Mouse (Mus musculus): ENCODE measurements around the gene Alkbh1.
"Not testable (repeated sequence)": the region's sequence is repeated elsewhere in the genome, so short reads cannot be mapped to it uniquely, and the experiment has no call there.

The Alkbh1 gene

DNA sequence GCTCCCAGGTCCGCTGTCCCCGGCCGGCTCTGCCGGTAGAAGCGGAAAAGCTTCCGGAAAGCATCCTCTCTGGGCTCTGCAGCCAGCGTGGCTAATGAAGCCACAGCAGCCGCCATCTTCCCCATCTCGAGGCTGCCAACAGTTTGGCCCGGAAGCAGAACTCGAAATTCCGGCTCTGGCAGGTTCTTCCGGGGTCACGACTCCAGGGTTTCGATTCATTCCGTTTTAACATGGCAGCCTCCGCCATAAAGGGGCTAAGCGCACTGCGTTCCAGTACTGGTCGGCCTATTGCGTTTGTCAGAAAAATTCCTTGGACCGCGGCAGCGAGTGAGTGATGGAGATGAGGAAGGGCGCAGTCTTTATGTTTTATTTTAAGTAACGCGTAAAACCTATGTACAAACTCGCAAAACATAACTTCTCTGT is at the start of gene Alkbh1, which contains the start of gene Slirp:
Gene Alkbh1 (minus strand): TSS at position 318 of the 423 bp plus-strand sequence.
Gene Slirp (plus strand): TSS at position 197 of the 423 bp plus-strand sequence.
- DNase-seq = peak; percentile 87

- not testable (repeated sequence) for DNase-seq
These were observed 44.9 kb upstream of the Alkbh1 start for GRCm38 (mm10) chr12:87488683-87489082.

- not testable (repeated sequence) for DNase-seq
These were observed 38.7 kb upstream of the Alkbh1 start for GRCm38 (mm10) chr12:87482482-87482881.

DNA sequence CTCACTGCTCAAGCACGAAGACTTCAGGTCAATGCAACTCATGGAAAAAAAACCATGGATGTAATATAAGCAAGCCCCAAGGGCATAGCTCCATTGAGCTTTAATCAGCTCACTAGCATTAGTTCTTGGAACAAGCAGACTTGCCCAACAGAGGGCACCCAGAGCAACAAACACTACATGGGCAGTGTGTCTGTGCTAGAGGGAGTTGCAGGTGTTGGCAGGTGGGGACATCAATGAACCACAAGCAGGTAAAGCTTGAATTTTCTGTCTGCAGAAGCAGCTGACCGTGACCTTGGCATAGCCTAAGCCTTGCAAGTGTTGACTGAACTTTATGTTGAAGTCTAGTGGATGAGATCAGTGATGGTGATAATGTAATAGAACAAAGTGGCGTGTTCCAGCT is 30.9 kb upstream of the Alkbh1 start:
- no peak for DNase-seq

DNA sequence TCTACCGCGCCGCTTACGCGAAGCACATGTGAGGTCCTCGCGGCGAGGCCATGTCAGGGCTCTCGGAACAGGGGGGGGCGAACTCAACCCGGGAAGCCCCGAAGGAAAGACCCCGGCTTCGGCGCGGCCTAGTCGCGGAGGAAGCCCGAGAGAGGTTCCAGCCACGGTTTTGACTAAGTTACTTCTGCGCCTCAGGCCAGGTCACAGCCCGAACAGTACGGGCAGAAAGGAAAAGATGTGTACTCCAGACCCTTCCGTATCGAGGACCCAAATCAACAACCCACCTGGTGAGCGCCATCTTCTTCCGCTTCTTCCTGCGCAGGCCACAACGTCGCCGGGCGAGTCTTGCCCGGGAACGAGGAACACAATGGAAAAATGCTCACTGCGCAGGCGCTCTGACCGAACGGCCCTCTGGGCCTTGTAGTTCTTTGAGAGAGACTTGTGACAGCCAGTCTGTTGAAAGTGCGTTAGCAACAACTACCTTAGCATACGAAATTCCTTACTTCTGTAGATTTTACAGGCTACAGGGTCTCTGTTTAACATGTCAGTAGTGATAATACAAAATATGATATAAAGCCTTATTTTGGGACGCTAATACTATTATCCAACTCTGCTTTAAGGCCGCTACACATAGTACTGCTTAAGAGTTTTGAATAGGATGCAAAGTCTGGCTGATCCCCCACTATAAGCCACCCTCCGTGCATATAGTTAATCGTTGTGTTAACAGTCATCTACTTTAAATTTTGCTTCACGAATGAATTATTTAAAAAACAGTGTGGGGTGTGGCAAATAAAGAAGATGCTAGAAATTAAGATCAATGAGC is 28.4 kb upstream of the Alkbh1 start, which contains the start of gene Snw1:
Gene Snw1 (minus strand): TSS at position 311 of the 823 bp plus-strand sequence.
- peak; percentile 92 for DNase-seq

- no peak for DNase-seq
These were observed 27.7 kb upstream of the Alkbh1 start for GRCm38 (mm10) chr12:87471421-87471963.

DNA sequence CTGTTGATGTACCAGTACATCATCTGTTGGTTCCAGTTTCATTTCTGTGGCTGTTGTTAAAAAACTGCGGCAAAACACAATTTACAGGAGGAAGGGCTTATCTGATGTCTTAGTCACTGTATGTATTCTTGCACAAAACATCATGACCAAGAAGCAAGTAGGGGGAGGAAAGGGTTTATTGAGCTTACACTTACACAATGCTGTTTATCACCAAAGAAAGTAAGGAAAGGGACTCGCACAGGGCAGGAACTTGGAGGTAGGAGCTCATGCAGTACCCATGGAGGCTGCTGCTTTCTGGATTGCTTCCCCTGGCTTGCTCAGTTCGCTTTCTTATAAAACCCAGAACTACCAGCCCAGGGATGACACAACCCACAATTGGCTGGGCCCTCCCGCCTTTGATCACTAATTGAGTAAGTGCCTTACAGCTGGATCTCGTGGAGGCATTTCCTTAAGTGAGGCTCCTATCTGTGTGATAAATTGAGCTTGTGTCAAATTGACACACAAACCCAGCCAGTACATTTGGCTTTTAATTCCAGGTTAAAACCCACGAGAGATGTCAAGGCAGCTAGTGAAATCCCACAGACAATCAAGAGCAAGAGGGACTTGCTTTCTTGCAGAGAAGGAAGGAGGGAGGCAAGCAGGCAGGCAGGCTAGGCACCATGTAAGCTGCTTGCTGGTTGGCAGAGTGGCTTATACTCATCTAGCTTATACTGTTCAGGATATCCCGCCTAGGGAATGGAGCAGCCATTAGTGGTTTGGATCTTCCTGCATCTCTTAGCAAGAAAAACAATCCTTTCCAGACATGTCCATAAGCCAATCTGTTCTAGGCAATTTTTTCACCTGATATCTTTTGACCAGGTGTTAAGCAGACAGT is 26.7 kb upstream of the Alkbh1 start:
- DNase-seq = no peak

GRCm38 (mm10) chr12:87464678-87465297 is 21.0 kb upstream of the Alkbh1 start:
- DNase-seq = no peak

DNA sequence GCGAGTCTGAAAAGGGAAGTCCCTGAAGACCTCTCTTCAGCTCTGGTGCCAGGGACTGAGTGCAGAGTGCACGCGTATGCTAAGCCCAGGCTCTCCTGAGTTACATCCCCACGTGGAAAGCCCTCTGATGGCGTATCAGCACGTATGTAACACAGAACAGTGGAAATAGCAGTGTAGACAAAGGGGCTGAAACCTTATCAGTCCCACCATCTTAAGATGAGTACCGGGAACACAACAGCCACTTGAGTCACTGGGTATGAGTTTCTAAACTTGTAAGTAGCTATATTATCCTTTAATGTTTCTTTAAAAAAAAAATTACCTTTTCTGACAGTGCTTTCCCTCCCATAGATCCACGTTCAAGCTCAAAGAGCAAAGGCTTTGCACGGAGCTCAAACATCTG is 5.6 kb upstream of the Alkbh1 start:
- no peak for DNase-seq

GRCm38 (mm10) chr12:87444211-87444610 is 394 bp upstream of the Alkbh1 start:
- no peak for DNase-seq

DNA sequence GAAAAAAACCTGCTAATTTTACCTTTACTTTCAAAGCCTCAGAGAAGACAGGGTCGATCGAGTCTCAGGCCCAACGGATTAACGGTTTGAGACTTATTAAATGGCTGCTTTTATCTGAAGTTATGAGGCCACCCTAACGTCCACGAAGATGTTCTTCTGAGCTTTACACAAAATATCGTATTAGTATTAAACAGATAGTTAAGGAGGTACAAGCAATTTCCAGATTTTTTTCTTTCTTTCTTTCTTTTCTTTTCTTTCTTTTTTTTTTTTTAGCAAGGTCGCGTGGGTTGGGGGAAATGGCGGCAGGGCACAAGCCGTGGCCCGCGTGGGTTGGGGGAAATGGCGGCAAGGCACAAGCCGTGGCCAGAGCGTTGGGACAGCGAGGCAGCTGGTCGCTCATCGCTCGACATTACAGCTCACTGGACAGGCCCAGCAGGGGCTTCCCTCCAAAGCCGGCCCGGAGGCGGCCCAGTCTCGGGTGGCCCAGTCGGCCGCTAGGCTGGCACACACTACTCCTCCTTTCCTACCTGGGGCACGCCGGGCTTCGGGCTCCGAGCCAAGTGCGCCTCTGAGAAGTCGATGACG is 610 bp downstream of the Alkbh1 start:
- DNase-seq = no peak

- DNase-seq = no peak
These were observed 1.4 kb downstream of the Alkbh1 start for GRCm38 (mm10) chr12:87442177-87443114.

DNA sequence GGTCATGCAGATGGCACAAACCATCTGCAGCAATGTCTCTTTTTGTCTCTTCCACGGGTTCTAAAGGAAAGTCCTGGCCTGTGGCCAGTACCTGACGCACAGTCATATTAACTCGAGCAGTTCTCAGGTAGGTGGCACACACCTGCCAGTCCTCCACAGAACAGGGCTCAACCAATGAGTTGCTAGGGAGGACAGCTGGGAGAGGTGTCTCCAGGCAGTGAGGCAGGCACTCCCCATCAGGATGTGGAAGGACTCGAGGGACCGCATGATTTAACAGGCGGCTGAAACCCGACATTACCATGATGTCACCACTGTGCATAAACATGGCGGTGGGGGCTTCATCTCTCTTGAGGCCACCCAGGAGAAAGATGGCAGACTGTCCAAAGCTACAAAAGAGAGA is 14.9 kb downstream of the Alkbh1 start:
- DNase-seq = no peak

- no peak for DNase-seq
These were observed 15.5 kb downstream of the Alkbh1 start for GRCm38 (mm10) chr12:87428295-87428694.

DNA sequence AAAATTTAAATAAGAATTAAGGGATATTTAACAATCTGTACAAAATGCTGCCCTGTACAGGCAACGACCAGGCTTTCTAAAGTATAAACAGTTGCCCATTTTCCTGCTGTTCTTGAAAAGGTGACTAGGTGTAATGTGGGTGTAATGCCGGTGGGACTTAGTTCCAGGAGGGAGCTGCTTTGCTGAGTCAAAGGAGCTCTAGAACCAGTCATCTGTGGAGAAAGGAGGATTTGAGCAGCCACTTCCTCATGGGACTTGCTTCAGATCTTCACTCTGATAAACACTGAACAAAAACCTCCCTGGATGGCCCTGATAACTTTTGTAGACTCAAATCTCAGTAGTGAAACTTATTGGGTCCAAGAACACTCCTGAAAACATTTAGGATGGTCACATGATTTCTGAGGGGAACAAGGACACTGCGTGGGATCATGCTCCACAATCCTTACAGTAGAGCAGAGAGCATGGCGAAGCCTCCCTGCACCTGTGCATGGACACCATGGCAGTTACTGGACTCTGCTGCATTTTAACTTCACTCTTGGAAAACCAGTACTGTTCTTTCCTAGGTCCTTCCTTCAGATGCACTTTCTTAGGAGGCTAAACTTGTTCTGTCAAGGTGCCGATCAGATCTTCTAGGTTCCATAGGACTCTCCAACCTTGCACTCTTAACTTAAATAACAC is 17.3 kb downstream of the Alkbh1 start:
- no peak for DNase-seq

DNA sequence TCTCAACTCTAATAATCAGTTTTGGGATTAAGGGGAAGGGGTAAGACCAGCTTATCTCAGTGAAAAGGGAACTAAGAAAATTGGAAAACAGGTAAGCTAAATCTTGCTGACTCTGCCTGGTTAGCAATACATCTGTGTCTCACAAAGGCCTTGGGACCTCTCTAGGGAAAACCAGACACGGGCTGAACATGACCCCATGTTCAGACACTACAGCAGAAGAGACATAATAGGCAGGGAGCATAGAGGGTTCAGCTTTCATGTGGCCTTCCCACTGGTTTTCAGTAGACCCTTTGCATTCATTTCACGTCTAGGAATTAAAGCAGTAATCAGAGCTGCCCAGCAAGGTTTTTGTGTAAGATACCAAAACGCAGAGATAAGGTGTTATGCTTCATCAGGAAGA is 19.3 kb downstream of the Alkbh1 start:
- DNase-seq = no peak

DNA sequence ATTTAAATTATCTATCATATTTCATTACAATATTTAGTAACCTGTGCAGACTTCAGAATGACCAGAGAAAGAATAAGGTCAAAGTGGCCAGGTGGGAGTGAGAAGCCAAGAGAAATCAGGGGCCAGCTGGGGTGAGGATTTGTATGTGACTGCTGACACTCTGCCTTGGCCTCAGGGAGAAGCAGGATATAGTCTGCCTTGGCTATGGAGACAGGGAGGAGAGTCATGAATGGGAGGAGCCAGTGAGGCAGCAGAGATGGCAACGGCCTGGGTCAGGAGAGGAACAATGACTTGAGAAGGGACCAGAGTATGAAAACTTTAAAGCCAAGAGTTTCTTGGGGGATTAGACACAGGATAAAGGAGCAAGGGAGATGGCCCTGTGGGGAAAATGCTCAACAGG is 20.1 kb downstream of the Alkbh1 start:
- no peak for DNase-seq

DNA sequence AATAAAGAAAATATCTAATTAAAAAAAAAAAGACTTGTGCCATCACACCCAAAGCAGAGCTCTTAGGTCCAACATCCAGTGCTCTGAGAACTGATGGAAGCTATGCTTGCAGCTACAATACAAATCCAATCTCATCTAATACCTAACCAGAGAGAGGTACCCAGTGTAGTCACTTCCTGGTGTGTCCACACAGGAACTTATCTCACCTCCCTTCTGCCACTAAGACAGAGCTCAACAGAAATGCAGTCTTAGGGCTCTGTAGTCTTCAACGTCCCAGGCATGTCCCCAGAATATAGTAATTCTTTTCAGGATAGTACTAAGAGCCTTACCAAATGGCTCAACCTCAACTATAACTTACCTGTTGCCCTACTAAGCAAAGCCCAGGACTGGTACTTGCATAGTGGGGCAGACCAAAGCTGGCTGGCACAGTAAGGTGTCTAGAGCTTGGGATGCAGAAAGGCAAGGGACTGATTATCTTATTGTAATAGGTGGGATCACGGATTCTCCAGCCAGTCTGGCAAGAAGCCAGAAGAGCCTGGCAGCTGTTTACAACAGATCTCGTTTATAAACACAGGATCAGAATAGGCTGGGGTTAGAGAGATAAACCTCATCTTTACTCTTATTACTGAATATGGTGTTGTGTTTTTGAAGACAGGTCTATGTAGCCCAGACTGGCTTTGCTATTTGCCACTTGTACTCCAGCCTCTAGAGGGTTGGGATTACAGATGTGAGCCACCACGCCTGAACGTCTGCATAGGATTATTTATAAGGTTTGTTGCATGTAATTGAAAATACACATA is 21.9 kb downstream of the Alkbh1 start:
- no peak for DNase-seq

GRCm38 (mm10) chr12:87419974-87420485 is 23.8 kb downstream of the Alkbh1 start:
- no peak for DNase-seq

- no peak for DNase-seq
These were observed 24.9 kb downstream of the Alkbh1 start for GRCm38 (mm10) chr12:87418921-87419320.
